Mouse (Mus musculus) naive thymus-derived CD4-positive, alpha-beta T cell, adult 2 months (primary cell): ENCODE data around the gene Tcp11l2.

ENCODE experiments used
- DNase-seq: peaks from one replicate; pipeline ENCODE4 v3.0.0-alpha.2; 2011; ENCODE audit warnings: low read depth

The Tcp11l2 gene

DNA sequence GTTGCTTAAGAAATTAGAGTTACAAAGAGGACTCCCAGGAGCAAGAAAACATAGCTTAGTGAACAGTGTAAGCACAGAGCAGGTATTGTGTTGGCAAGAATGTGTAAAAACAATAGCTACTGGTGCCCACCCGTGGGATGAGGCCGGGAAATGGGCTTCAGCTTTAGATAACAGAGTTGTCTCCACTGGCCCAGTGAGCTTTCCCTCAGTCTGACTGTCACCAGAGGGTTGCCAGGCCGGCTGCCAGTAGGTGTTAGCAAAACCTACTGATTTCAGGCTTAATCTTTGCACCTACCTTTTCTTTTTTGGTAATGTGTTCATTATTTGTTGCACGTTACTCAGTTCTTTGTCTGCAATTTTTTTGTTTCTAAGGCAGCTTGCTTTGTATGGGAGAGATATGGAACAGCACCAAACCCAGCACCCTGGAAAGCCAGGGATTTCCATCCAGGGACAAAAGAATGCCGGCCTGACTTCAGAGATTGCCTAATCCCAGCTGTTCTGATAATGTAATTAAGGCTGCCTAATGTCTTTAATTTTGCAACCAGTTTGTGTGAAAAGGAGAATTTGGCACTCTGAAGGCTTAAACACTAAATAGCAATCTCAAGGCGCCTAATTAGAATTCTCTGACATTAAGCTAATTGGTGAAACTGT lies 81.1 kb downstream of the Tcp11l2 start:
- DNase-seq = no peak

DNA sequence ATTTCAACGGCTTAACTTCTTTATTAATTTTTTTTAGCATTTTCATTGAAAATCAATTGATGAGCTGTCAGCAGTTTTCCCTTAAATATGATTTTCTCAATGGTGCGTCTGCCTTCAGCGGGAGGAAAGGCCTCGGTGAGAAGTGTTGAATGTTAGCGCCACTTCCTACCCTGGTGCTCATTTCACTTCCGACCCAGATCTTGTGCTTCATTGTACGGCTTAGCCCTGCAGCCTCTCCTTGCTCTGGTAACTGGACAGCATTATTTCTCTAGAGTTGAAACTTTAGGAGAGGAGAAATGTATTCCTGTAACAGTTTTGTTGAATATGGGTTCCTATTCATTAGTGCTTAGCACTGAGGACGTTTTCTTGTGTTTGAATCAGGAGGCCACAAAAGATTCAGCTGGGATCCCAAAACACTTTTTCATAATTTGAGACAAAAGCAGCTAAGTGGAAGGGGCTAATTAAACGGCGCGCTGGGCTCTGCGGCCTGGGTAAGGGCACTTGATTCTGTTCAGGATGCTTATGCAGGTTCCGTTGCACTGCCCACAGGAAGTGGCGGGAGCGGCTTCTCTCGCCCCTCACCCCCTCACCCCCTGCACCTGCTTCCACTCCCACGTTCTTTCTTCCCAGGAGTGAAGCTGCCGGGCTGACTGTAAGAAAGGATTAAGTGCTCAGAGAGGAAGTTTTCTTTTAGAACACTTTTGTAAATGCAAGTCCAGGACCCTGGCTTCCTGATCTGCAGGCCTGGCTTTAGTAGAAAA lies 81.8 kb downstream of the Tcp11l2 start:
- peak; percentile 26 for DNase-seq

DNA sequence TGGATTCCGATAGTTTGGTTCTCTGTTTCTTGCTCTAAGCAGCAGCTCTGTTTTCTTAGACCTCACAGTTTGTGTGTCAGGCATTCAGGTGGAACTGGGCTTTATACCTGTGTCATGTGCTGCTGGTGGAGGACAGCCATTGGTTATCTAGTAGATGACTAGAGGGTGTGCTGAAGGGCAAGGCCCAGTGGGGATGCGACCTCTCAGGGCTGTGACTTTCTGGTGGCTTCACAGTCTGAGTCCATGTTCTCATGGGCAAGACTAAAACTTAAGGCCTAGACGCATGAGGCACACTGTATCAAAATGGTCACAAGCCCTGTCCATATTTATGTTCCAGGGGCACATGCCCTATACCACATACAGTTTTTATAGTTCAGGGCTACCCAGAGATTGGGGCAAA lies 82.9 kb downstream of the Tcp11l2 start:
- no peak for DNase-seq

DNA sequence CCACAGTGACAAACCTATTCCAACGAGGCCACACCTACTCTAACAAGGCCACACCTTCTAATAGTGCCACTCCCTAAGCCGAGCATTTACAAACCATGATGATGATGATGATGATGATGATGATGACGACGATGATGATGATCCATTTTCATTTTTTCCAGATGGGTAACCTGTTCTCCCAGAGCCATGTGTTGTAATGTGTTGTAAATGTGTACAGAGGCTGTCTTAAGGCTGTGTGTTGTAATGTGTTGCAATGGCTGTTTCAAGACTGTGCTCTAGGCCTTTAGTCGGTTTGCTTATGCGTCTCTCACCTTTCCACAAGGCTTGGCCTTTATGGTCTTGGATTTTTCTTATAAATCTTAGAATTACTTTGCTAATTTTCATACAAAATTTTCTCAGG lies 85.7 kb downstream of the Tcp11l2 start:
- no peak for DNase-seq
